Mouse (Mus musculus) stomach, embryonic 14.5 days (tissue): ENCODE results near the gene Rnase9. TPM values are rescaled to one million over a fixed set of nuclear protein-coding genes. Genes with fewer than 3 reads are reported as not detected.

Experiments
- ATAC-seq: fragments of 200-750 bp; cut with Nextera tagmentation; 2 replicates; pipeline ENCODE4 v1.8.0; 2017; ENCODE audit warnings: low read depth, moderate TSS enrichment; ENCODE audit not compliant: insufficient number of reproducible peaks, insufficient read depth, low FRiP score
- H3K27ac ChIP-seq: fragments of 300-500 bp; sonication (generic); 2 replicates; pipeline ENCODE4 v1.5.1; 2014; ENCODE audit warnings: mild to moderate bottlenecking, low read length, moderate library complexity, mixed read lengths
- H3K27me3 ChIP-seq: fragments of 300-500 bp; sonication (generic); 2 replicates; pipeline ENCODE4 v1.6.1; 2014; ENCODE audit warnings: low read length, control low read depth, mixed read lengths; ENCODE audit not compliant: control insufficient read depth, insufficient read depth
- H3K36me3 ChIP-seq: fragments of 300-500 bp; sonication (generic); 2 replicates; pipeline ENCODE4 v1.6.1; 2014; ENCODE audit warnings: mild to moderate bottlenecking, control low read depth, low read length, moderate library complexity, mixed read lengths; ENCODE audit not compliant: control insufficient read depth, insufficient read depth
- H3K4me1 ChIP-seq: fragments of 300-500 bp; sonication (generic); 2 replicates; pipeline ENCODE4 v1.6.1; 2014; ENCODE audit warnings: low read length, control low read depth, mixed read lengths; ENCODE audit not compliant: control insufficient read depth, insufficient read depth
- H3K4me2 ChIP-seq: fragments of 300-500 bp; sonication (generic); replicated peaks from 2 replicates; pipeline ENCODE4 v1.6.1; 2014; ENCODE audit warnings: low read depth, low read length, control low read depth
- H3K4me3 ChIP-seq: fragments of 300-500 bp; sonication (generic); 2 replicates; pipeline ENCODE4 v1.5.1; 2014; ENCODE audit warnings: low read depth, low read length, control low read depth
- H3K9ac ChIP-seq: fragments of 300-500 bp; sonication (generic); replicated peaks from 2 replicates; pipeline ENCODE4 v1.6.1; 2014; ENCODE audit warnings: low read depth, mild to moderate bottlenecking, control low read depth, low read length, moderate library complexity, mixed read lengths
- H3K9me3 ChIP-seq: fragments of 300-500 bp; sonication (generic); 2 replicates; pipeline ENCODE4 v1.6.1; 2016; ENCODE audit warnings: low read depth, low read length, control low read depth; ENCODE audit not compliant: control insufficient read depth
- WGBS: fragments of 180-500 bp; shearing (Covaris S2); extraction: QIAGEN DNeasy Blood & Tissue Kit; methylation state at CpG from one replicate; pipeline ENCODE4 v1.1.7; 2014; 5-methylcytosine and 5-hydroxymethylcytosine counted together
- polyA plus RNA-seq: library from polyadenylated mRNA; unstranded; fragments of >200 nt; fragmentation: Nextera tagmentation; extraction: Ambion mirVana; gene quantifications from 2 replicates; pipeline ENCODE4 v1.2.1, GENCODE M21; 2014

Gene Rnase9
- polyA plus RNA-seq, 1 experiment from 2014 or later, result not detected

- no peak for ATAC-seq
- no peaks in the 10 kb centered on the region for H3K36me3 ChIP-seq
- WGBS, result 12% methylated on average over 7 of the region's 7 CpGs
- no peaks in the 10 kb centered on the region for H3K4me1 ChIP-seq
- no peak overlapping the region for H3K9ac ChIP-seq
- H3K27ac ChIP-seq, result no peak overlapping the region
- no peaks in the 10 kb centered on the region for H3K9me3 ChIP-seq
- H3K4me3 ChIP-seq, result peak overlapping the region; percentile 47
- H3K4me2 ChIP-seq, result peak overlapping the region; percentile 76
- H3K27me3 ChIP-seq, result no peaks in the 10 kb centered on the region
These were observed 42.1 kb upstream of the Rnase9 start for GRCm38 (mm10) chr14:51083805-51084204.

- Histone ChIP-seq H3K4me1 (no peaks in the 10 kb centered on the region), H3K27me3 (no peaks in the 10 kb centered on the region), H3K9me3 (no peaks in the 10 kb centered on the region), H3K4me2 (peak overlapping the region; percentile 76), H3K9ac (peak overlapping the region; percentile 50; the same call in 1 of the 2 replicates), H3K4me3 (peak overlapping the region; percentile 47), H3K27ac (no peak overlapping the region), H3K36me3 (no peaks in the 10 kb centered on the region)
- ATAC-seq, result peak; percentile 47; the same call in 1 of the 2 replicates
- 3% methylated on average over 40 of the region's 40 CpGs for WGBS
These were observed 41.2 kb upstream of the Rnase9 start for GRCm38 (mm10) chr14:51082599-51083581.

- Histone ChIP-seq H3K4me2 (no peak overlapping the region), H3K36me3 (no peaks in the 10 kb centered on the region), H3K4me1 (no peaks in the 10 kb centered on the region), H3K27ac (no peak overlapping the region), H3K9me3 (no peaks in the 10 kb centered on the region), H3K4me3 (no peak overlapping the region), H3K9ac (no peak overlapping the region), H3K27me3 (no peaks in the 10 kb centered on the region)
- 93% methylated on average over 2 of the region's 2 CpGs for WGBS
- no peak for ATAC-seq
These were observed 39.4 kb upstream of the Rnase9 start for GRCm38 (mm10) chr14:51081035-51081434.

- H3K27ac ChIP-seq, result no peak overlapping the region
- no peak for ATAC-seq
- H3K9ac ChIP-seq, result no peak overlapping the region
- H3K4me3 ChIP-seq, result no peak overlapping the region
- no peak overlapping the region for H3K4me2 ChIP-seq
- H3K9me3 ChIP-seq, result no peaks in the 10 kb centered on the region
- no peaks in the 10 kb centered on the region for H3K4me1 ChIP-seq
- no peaks in the 10 kb centered on the region for H3K27me3 ChIP-seq
- H3K36me3 ChIP-seq, result no peaks in the 10 kb centered on the region
- WGBS, result 91% methylated on average over 1 of the region's 1 CpGs
These were observed 37.5 kb upstream of the Rnase9 start for GRCm38 (mm10) chr14:51079180-51079579.

- 83% methylated on average over 3 of the region's 3 CpGs for WGBS
- no peak for ATAC-seq
These were observed 32.7 kb upstream of the Rnase9 start, which contains the start of gene Olfr750 for GRCm38 (mm10) chr14:51074335-51074734. TSS of gene Olfr750 (minus strand) at chr14:51074435.

GRCm38 (mm10) chr14:51069617-51070016 lies 27.9 kb upstream of the Rnase9 start:
- no peaks in the 10 kb centered on the region for H3K9me3 ChIP-seq
- H3K4me1 ChIP-seq, result no peaks in the 10 kb centered on the region
- no peak overlapping the region for H3K9ac ChIP-seq
- no peak overlapping the region for H3K4me2 ChIP-seq
- H3K27ac ChIP-seq, result no peak overlapping the region
- H3K27me3 ChIP-seq, result no peaks in the 10 kb centered on the region
- H3K36me3 ChIP-seq, result no peaks in the 10 kb centered on the region
- no peak for ATAC-seq
- no peak overlapping the region for H3K4me3 ChIP-seq
- WGBS, result 92% methylated on average over 2 of the region's 2 CpGs

More at GRCm38 (mm10) chr14:51074335-51074734, 32.7 kb upstream of the Rnase9 start, which contains the start of gene Olfr750:
- no peak within 1 kb of the TSS for H3K27ac ChIP-seq
- no peak within 1 kb of the TSS for H3K9ac ChIP-seq
- no peaks in the 10 kb centered on the region for H3K27me3 ChIP-seq
- H3K4me2 ChIP-seq, result no peak within 1 kb of the TSS
- H3K9me3 ChIP-seq, result no peaks in the 10 kb centered on the region
- H3K36me3 ChIP-seq, result no peaks in the 10 kb centered on the region
- H3K4me1 ChIP-seq, result no peaks in the 10 kb centered on the region
- no peak within 1 kb of the TSS for H3K4me3 ChIP-seq

GRCm38 (mm10) chr14:51068956-51069355 lies 27.3 kb upstream of the Rnase9 start:
- Histone ChIP-seq H3K27me3 (no peaks in the 10 kb centered on the region), H3K27ac (no peak overlapping the region), H3K4me2 (no peak overlapping the region), H3K36me3 (no peaks in the 10 kb centered on the region), H3K4me3 (no peak overlapping the region), H3K4me1 (no peaks in the 10 kb centered on the region), H3K9me3 (no peaks in the 10 kb centered on the region), H3K9ac (no peak overlapping the region)
- ATAC-seq, result no peak
- WGBS, result 51% methylated on average over 5 of the region's 5 CpGs

GRCm38 (mm10) chr14:51060761-51061160 lies 19.1 kb upstream of the Rnase9 start:
- Histone ChIP-seq H3K4me1 (no peaks in the 10 kb centered on the region), H3K27ac (no peak overlapping the region), H3K36me3 (no peaks in the 10 kb centered on the region), H3K27me3 (no peaks in the 10 kb centered on the region), H3K4me3 (no peak overlapping the region), H3K9ac (no peak overlapping the region), H3K4me2 (no peak overlapping the region), H3K9me3 (no peaks in the 10 kb centered on the region)
- no peak for ATAC-seq
- WGBS, result 91% methylated on average over 5 of the region's 5 CpGs
